Mouse (Mus musculus) layer of hippocampus, adult 9-11 months (tissue): ENCODE results near the gene Fkbp10.

ENCODE experiments used
- DNase-seq: peaks from one replicate; pipeline ENCODE4 v3.0.0; 2022

Gene Fkbp10

DNA sequence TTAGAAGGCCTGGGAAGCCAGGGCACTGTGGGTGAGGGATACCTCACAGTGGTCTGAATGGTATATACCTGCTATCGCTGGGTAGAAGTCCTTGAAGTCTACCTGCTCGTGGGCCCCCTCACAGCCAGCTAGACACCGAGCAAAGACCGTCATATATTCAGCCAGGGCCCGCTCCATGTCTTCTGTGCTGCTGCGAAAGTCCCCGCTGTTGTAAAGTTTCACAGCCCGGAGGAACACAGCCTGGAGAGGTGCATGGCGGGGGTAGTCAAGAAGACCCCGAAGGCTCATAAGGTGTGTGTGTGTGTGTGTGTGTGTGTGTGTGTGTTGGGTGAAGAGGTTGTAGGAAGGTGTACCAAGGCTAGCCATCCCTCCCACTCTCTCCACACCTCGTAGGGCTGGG is 2.0 kb upstream of the Fkbp10 start:
- no peak for DNase-seq

DNA sequence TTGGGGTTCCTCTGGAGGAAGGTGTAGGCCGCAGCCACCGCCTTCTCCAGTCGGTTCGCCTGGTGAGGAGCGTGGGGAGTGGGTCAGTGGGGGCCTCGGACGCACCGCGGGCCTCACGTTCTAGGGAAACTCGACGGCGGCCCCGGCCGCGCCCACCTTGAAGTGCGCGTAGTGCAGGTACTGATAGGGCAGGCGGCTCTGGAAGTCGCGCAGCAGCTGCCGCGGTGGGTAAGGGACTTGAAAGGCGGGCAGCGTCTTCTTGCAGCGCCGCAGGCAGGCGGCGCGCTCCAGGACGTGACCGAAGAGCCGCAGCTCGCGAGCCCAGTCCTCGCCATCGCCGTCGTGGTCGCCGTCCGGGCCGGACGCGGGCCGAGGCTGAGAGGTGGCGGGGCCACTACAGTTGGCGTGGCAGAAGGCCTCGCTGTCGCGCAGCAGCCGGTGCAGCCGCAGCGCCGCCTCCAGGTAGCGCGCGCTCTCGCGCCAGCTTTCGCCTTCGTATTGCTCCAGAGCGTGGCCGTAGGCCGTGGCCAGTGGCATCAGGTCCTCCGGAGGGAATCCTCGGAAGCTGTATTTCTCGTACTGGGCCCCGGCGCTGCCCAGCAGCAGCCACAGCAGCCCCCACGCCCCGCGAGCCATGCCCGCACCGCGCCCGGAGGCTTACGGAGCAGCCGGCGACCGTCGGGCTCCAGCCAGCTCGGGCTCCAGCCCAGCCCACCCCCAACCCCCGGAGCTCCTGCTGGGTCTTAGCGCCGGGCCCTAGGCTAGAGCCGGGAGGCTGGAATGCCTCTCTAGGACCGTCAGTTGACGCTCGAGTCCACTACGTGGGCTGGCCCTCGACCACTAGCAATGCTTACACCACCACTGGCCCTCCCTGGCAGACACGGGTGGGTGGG is 1.2 kb upstream of the Fkbp10 start, which contains the start of gene P3h4:
P3h4 (minus strand) TSS at position 816 of the 893 bp plus-strand sequence.
- no peak for DNase-seq

- no peak for DNase-seq
Observed at GRCm38 (mm10) chr11:100421537-100421936, 6.0 kb downstream of the Fkbp10 start.

DNA sequence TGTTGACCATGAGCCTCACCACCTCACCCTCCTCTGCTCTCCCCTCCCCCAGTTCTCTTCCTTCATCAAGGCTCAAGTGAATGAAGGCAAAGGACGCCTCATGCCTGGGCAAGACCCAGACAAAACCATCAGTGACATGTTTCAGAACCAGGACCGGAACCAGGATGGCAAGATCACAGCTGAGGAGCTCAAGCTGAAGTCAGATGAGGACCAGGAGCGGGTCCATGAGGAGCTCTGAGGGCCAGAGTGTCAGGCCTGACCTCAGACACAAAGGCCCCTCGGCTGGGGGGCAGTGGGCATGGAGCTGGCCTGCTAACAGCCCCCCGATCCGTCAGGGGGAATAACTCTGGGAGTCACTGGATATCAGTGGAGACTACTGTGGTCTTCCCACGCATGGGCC is 8.3 kb downstream of the Fkbp10 start:
- DNase-seq: no peak

GRCm38 (mm10) chr11:100425851-100426250 is 10.4 kb downstream of the Fkbp10 start:
- DNase-seq: peak; percentile 67

- no peak for DNase-seq
Observed at GRCm38 (mm10) chr11:100426820-100427219, 11.3 kb downstream of the Fkbp10 start.

DNA sequence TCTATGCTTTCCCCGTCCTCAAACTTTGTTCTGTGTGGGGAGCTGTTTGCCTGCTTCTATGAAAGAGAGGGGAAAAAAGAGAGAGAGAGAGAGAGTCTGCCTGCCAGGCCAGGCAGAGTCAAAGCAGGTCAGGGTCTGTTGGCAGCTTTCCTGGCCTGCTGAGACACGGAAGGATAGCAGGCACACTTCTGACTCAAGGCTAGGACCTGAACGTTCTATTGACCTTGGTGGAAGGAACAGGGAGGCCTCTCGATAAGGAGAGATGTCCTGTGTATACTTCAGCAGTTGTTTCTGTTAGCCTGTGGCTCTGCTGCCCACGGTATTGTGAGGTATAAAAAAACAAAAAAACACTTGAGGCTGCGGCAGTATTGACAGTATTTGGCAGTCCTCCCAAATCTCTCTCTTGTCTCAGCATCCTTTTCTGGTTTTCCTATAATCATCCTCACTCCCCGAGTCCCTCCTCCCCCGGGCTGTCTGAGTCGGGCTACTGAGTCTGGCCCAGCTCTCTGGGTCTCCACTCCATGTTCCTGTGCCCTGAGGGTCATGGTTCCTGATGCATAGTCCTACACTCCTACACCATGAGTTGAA is 13.2 kb downstream of the Fkbp10 start:
- no peak for DNase-seq

DNA sequence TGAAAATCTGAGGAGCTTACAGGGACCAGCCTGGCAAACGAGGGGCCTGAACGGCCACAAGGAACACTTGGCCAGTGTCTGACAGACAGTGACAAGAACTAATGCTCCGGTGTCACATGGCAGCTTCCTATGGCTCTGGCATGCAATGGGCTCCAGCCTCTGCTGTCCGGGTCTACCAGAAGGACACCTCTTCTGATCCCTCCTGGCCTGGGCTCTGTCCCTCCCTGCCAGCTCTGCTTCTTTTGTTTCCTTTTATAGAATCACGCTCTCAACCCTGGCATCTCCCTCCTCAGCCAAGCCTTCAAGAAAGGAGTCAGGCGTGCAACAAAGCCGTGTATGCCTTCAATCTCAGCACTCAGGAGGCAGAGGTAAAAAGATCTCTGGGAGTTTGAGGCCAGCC is 14.6 kb downstream of the Fkbp10 start:
- no peak for DNase-seq

GRCm38 (mm10) chr11:100432002-100432401 is 16.5 kb downstream of the Fkbp10 start:
- DNase-seq: no peak

- DNase-seq: no peak
Observed at GRCm38 (mm10) chr11:100435678-100436246, 20.3 kb downstream of the Fkbp10 start.

- DNase-seq: no peak
Observed at GRCm38 (mm10) chr11:100437901-100438300, 22.4 kb downstream of the Fkbp10 start.

DNA sequence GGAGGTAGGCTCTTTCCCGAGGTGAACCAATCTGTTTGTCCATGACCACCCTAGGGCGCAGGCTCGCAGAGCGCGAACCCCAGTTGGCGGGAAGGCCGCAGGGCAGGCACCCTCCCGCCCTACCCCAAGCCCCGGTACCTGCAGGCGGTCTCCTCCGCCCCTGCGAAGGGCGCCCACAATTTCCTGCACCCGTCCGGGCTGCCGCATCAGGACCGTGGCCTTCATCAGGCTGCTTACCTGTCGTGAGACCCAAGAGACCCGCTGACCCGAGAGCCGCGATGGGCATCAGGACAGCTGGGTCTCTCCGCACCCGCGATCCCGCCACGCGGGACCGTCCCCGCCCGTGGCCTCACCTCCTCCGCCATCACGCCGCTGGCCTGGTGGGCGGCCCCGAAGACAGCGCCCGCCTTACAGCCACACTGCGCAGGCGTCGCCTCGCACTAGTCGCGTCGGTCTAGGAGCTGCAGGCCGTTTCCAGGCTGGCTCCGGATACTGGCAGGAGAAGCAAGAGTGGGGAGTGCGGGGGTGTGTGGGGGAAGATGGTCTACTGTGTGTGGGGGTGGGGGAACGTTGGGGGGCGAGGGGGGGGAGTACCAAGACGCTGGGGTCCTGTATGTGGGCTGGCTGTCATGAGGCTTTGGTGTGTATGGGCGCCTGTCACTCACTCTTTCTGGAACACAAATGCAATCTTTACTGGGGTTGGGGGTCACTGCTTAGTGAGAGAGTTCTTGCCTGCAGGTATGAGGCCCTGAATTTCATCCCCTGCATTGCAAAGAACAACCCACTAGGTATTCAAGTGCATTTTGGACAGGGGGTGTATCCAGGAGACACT is 25.4 kb downstream of the Fkbp10 start:
- DNase-seq: peak; percentile 79

DNA sequence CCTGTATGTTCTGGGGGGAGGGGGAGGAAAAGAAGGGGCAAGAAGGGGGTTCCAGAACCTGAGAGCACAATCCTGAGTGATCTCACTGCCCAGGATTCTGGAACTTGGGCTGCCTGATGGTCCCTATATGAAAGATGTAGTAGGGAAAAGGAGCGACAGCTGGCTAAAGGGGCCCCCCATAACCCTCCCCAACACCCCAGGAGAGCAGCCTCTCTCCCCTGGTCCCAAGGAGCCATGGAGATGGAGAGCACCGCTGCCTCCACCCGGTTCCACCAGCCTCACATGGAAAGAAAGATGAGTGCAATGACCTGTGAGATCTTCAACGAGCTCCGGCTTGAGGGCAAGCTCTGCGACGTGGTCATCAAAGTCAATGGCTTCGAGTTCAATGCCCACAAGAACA is 26.3 kb downstream of the Fkbp10 start, which contains the start of the genes Nt5c3b and Klhl10:
Nt5c3b (minus strand) TSS at position 12 of the 400 bp plus-strand sequence.
Klhl10 (plus strand) TSS at position 121 of the 400 bp plus-strand sequence.
- no peak for DNase-seq

- DNase-seq: no peak
Observed at GRCm38 (mm10) chr11:100442625-100443024, 27.1 kb downstream of the Fkbp10 start.

GRCm38 (mm10) chr11:100457247-100457646 is 41.8 kb downstream of the Fkbp10 start:
- DNase-seq: no peak

- no peak for DNase-seq
Observed at GRCm38 (mm10) chr11:100457711-100458110, 42.2 kb downstream of the Fkbp10 start.

- peak; percentile 68 for DNase-seq
Observed at GRCm38 (mm10) chr11:100462699-100463098, 47.2 kb downstream of the Fkbp10 start.

DNA sequence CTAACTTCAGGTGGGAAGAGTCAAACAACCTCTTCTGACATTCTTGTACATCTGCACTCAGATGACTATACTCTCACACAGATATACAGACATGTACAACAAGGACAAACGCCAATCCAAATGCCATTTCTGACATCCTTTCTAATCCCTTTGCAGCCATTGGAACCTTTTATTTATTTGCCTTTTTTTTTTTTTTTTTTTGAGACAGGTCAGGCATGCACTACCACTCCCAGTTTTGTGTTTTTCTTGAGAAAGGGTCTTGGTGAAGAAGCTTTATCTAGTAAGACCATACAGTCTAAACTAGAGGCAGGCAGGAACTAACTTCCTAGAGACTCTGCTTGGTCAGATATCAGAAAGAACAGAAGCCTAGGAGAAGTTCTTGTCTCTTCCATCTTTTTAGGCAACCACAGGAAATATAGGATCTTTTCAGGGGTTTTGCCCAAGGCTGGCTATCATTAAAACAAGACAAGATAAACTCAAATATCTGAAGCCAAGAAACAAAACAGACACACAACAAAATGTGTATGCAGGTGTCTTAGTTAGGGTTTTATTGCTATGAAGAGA is 49.8 kb downstream of the Fkbp10 start:
- no peak for DNase-seq

GRCm38 (mm10) chr11:100465833-100466232 is 50.3 kb downstream of the Fkbp10 start:
- DNase-seq: no peak

GRCm38 (mm10) chr11:100471352-100472196 is 56.1 kb downstream of the Fkbp10 start:
- DNase-seq: no peak

DNA sequence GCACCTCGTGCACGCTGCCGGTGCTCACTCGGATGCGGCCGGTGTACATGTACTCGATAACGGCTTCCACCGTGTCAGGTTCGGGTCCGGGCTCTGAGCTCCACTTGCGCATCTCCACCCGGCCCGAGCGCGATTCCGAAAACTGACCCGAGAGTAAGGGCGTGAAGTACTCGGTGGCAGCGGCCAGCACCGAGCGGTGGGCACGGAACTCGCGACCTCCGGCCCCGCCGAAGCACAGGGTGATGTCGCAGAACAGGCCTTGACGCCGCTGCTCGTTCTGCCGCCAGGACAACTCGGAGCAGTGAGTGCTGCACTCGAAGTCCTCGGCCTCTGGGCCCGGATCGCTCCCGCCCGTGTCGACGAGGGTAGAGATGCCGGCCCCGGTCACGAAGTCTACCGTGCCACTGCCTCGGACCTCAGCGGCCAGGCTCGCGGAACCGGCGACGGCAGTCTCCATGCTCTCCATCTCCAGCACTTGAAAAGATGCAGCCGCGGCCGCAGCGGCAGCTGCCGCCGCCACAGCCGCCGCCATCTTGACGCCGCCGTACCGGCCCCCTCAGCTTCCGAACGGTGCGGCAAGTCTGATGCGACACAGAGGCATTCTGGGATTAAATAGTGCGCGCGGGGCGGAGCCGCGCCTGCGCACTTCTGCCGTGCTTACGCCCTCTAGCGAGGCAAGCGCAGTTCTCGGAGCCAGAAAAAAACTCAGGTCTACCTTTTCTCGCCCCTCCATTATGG is 56.9 kb downstream of the Fkbp10 start, which contains the start of gene Klhl11:
Klhl11 (minus strand) TSS at position 545 of the 738 bp plus-strand sequence.
- DNase-seq: peak; percentile 89
